Mouse (Mus musculus) E14TG2a.4 (cell line): ENCODE data around the gene Neurl1a.

Experiments used
- CTCF ChIP-seq: conservative IDR thresholded peaks from 2 replicates; pipeline ENCODE4 v1.5.1; 2014; ENCODE audit warnings: low read length
- NANOG ChIP-seq: IDR thresholded peaks from 2 replicates; pipeline ENCODE4 v1.6.1; 2014; ENCODE audit warnings: borderline replicate concordance, low read length, mixed read lengths

- no peak for TF ChIP-seq CTCF
- no peak for TF ChIP-seq NANOG
These were observed 104.1 kb downstream of the Neurl1a start for GRCm38 (mm10) chr19:47282688-47283215.
